Mouse (Mus musculus): Measurements from ENCODE around the gene Ubr1.

GRCm38 (mm10) chr2:121008664-121009007 is 38.1 kb upstream of the Ubr1 start:
- no peak for TF ChIP-seq CTCF (IDR thresholded peaks at IDR 0.05; ENCODE audit: low read depth, low read length)
- no peak for TF ChIP-seq POLR2A (IDR thresholded peaks at IDR 0.05; ENCODE audit: borderline replicate concordance, low read depth, low read length)

Data from bone marrow macrophage, adult 2 months (primary cell).